Mouse (Mus musculus) CD4-positive naive resting alpha-beta T cell, adult 76 days (primary cell): ENCODE data around the gene Tcte2. TPM values are rescaled to one million over a fixed set of nuclear protein-coding genes. Genes with fewer than 3 reads are reported as not detected.

ENCODE experiments used
- total RNA-seq: library from RNA; stranded (reverse); gene quantifications from one replicate; pipeline ENCODE4 v1.2.4, GENCODE M21; 2023

The Tcte2 gene
- not detected for total RNA-seq

GRCm38 (mm10) chr17:13761179-13761913 lies at the start of gene Tcte2:
TSS of gene Tcte2 (minus strand) at chr17:13761825.

GRCm38 (mm10) chr17:13759853-13760627 lies 1.6 kb downstream of the Tcte2 start, which contains the start of gene Afdn:
TSS of gene Afdn (plus strand) at chr17:13760539.

Other genes starting within 250 kb of the Tcte2 start
- gene Afdn, start 1.3 kb downstream of the Tcte2 start, total RNA-seq: 3.5 TPM
- gene Gm7168, start 186.5 kb upstream of the Tcte2 start, total RNA-seq: not detected
- not detected for gene Gm7356, start 241.9 kb upstream of the Tcte2 start, total RNA-seq